Mouse (Mus musculus) kidney, postnatal 25 days (tissue): Measurements from ENCODE around the gene Spata13.

Source experiments
- DNase-seq, 2 experiments: peaks; one replicate each; pipeline ENCODE4 v3.0.0; 2021; ENCODE audit warnings: mixed read lengths in 2 of 2

Gene Spata13

GRCm38 (mm10) chr14:60633961-60634864, at the start of gene Spata13:
Gene Spata13, plus strand, starts transcription at chr14:60634001.
- peak; percentile 95 to 96 for DNase-seq

GRCm38 (mm10) chr14:60586687-60587453, 46.9 kb upstream of the Spata13 start:
- no peak for DNase-seq

GRCm38 (mm10) chr14:60589001-60589400, 44.8 kb upstream of the Spata13 start:
- no peak for DNase-seq

- no peak for DNase-seq
Measured at GRCm38 (mm10) chr14:60592339-60592738, 41.5 kb upstream of the Spata13 start.

- DNase-seq = peak; percentile 83 to 85
Measured at GRCm38 (mm10) chr14:60592822-60593221, 41.0 kb upstream of the Spata13 start.

- DNase-seq = peak; percentile 42 to 64
Measured at GRCm38 (mm10) chr14:60597571-60597970, 36.2 kb upstream of the Spata13 start.

GRCm38 (mm10) chr14:60599044-60599443, 34.8 kb upstream of the Spata13 start:
- DNase-seq = peak; percentile 35 to 61

- no peak for DNase-seq
Measured at GRCm38 (mm10) chr14:60605564-60605963, 28.2 kb upstream of the Spata13 start.

- peak; percentile 70 for DNase-seq
Measured at GRCm38 (mm10) chr14:60606194-60606593, 27.6 kb upstream of the Spata13 start.

- peak in 1 of 2 experiments; percentile 18 for DNase-seq
Measured at GRCm38 (mm10) chr14:60607743-60608142, 26.1 kb upstream of the Spata13 start.

GRCm38 (mm10) chr14:60609160-60609559, 24.6 kb upstream of the Spata13 start:
- no peak for DNase-seq

- DNase-seq = no peak
Measured at GRCm38 (mm10) chr14:60612671-60613070, 21.1 kb upstream of the Spata13 start.

GRCm38 (mm10) chr14:60621076-60621475, 12.7 kb upstream of the Spata13 start:
- no peak for DNase-seq

- no peak for DNase-seq
Measured at GRCm38 (mm10) chr14:60625486-60625885, 8.3 kb upstream of the Spata13 start.

- DNase-seq = no peak
Measured at GRCm38 (mm10) chr14:60629887-60630460, 3.8 kb upstream of the Spata13 start.

GRCm38 (mm10) chr14:60630981-60631380, 2.8 kb upstream of the Spata13 start:
- DNase-seq = no peak

- peak; percentile 64 to 87 for DNase-seq
Measured at GRCm38 (mm10) chr14:60634877-60635771, 1.3 kb downstream of the Spata13 start.

GRCm38 (mm10) chr14:60635911-60636607, 2.3 kb downstream of the Spata13 start:
- peak; percentile 67 to 75 for DNase-seq

GRCm38 (mm10) chr14:60636608-60636980, 2.8 kb downstream of the Spata13 start:
- peak; percentile 27 to 39 for DNase-seq

- no peak for DNase-seq
Measured at GRCm38 (mm10) chr14:60636996-60637395, 3.2 kb downstream of the Spata13 start.

- DNase-seq = peak; percentile 72 to 87
Measured at GRCm38 (mm10) chr14:60638159-60638558, 4.4 kb downstream of the Spata13 start.

- DNase-seq = no peak
Measured at GRCm38 (mm10) chr14:60639195-60639594, 5.4 kb downstream of the Spata13 start.
